Mouse (Mus musculus): ENCODE results near the gene Ptprg.

Gene Ptprg

GRCm38 (mm10) chr14:11881082-11881481 lies 327.8 kb downstream of the Ptprg start:
- DNase-seq (ENCODE audit: low spot score), result no peak

- no peak for DNase-seq (ENCODE audit: low spot score)
These were observed 330.0 kb downstream of the Ptprg start for GRCm38 (mm10) chr14:11883142-11883921.

- DNase-seq (ENCODE audit: low spot score), result no peak
These were observed 330.7 kb downstream of the Ptprg start for GRCm38 (mm10) chr14:11883995-11884394.

- DNase-seq (ENCODE audit: low spot score), result no peak
These were observed 333.1 kb downstream of the Ptprg start for GRCm38 (mm10) chr14:11886417-11886816.

GRCm38 (mm10) chr14:11890890-11891289 lies 337.6 kb downstream of the Ptprg start:
- DNase-seq (ENCODE audit: low spot score), result no peak

- DNase-seq (ENCODE audit: low spot score), result no peak
These were observed 339.3 kb downstream of the Ptprg start for GRCm38 (mm10) chr14:11892621-11893020.

GRCm38 (mm10) chr14:11895486-11895885 lies 342.2 kb downstream of the Ptprg start:
- DNase-seq (ENCODE audit: low spot score), result peak; percentile 12

- no peak for DNase-seq (ENCODE audit: low spot score)
These were observed 349.5 kb downstream of the Ptprg start for GRCm38 (mm10) chr14:11902794-11903193.

- DNase-seq (ENCODE audit: low spot score), result no peak
These were observed 352.9 kb downstream of the Ptprg start for GRCm38 (mm10) chr14:11906130-11906675.

GRCm38 (mm10) chr14:11912253-11912652 lies 358.9 kb downstream of the Ptprg start:
- DNase-seq (ENCODE audit: low spot score), result no peak

- no peak for DNase-seq (ENCODE audit: low spot score)
These were observed 363.9 kb downstream of the Ptprg start for GRCm38 (mm10) chr14:11917225-11917624.

- no peak for DNase-seq (ENCODE audit: low spot score)
These were observed 375.2 kb downstream of the Ptprg start for GRCm38 (mm10) chr14:11928545-11928944.

GRCm38 (mm10) chr14:11932517-11932916 lies 379.2 kb downstream of the Ptprg start:
- DNase-seq (ENCODE audit: low spot score), result no peak

GRCm38 (mm10) chr14:11934556-11934955 lies 381.2 kb downstream of the Ptprg start:
- DNase-seq (ENCODE audit: low spot score), result no peak

GRCm38 (mm10) chr14:11935281-11935680 lies 381.9 kb downstream of the Ptprg start:
- DNase-seq (ENCODE audit: low spot score), result no peak

- DNase-seq (ENCODE audit: low spot score), result no peak
These were observed 382.4 kb downstream of the Ptprg start for GRCm38 (mm10) chr14:11935698-11936097.

GRCm38 (mm10) chr14:11938912-11939311 lies 385.6 kb downstream of the Ptprg start:
- DNase-seq (ENCODE audit: low spot score), result no peak

- no peak for DNase-seq (ENCODE audit: low spot score)
These were observed 388.7 kb downstream of the Ptprg start for GRCm38 (mm10) chr14:11941989-11942514.

- no peak for DNase-seq (ENCODE audit: low spot score)
These were observed 397.0 kb downstream of the Ptprg start for GRCm38 (mm10) chr14:11950379-11950778.

- no peak for DNase-seq (ENCODE audit: low spot score)
These were observed 401.9 kb downstream of the Ptprg start for GRCm38 (mm10) chr14:11955020-11955882.

GRCm38 (mm10) chr14:11960269-11961121 lies 407.2 kb downstream of the Ptprg start:
- no peak for DNase-seq (ENCODE audit: low spot score)

- DNase-seq (ENCODE audit: low spot score), result no peak
These were observed 408.8 kb downstream of the Ptprg start for GRCm38 (mm10) chr14:11962101-11962500.

Data from lung, postnatal 25 days (tissue).